In the genomic region with DNA sequence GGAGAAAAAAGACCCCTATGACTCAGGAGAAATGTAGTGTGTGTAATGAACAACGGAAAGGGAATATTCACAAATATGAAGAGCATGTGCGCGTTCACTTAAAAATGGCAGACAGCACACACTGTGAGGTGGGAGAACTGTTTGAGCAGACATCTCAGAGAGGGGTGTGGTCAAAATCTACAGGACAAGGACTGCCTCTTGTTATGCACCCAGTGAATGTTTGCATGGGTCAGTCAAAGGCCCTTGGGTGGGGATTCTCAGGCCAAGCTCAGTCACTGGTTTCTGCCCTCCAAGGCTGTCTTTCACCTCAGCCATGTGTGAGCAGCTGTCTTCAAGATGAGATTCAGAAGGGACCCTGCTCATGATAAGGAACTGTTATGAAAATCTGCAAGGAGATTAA, we compare ENCODE assay signal across 18 mouse cellular contexts.
DNase-seq lines count a peak whose midpoint lies in the region; TF ChIP-seq lines count a peak whose summit lies in the region.
"Had no signal": no experiment of that assay in that cellular context is flagged by ENCODE, and none has a peak within 500 bp of the region (broad histone marks: within the 10 kb centered on the region; RNA-seq: fewer than 3 reads in every experiment).

No protein-coding gene starts in this region.

- in situ Hi-C loops in ES-E14 (cut with MboI; ENCODE audit: low sequenced_read_pairs in 2 of 2, unreplicated experiment in 2 of 2), result no loop called here

- H3K4me3 ChIP-seq in ES-E14 (ENCODE audit: insufficient read depth in 1 of 2, low read depth in 1 of 2, low read length in 2 of 2, poor library complexity in 1 of 2, severe bottlenecking in 1 of 2), result no peak overlapping the region
- H3K4me3 ChIP-seq: embryonic facial prominence, embryonic 10.5 days; embryonic facial prominence, embryonic 12.5 days; forebrain, embryonic 13.5 days; forebrain, embryonic 15.5 days had no signal

- H3K36me3 ChIP-seq in ES-E14 (ENCODE audit: control insufficient read depth, insufficient read depth, low read length, poor library complexity, severe bottlenecking), result no peaks in the 10 kb centered on the region
- H3K36me3 ChIP-seq: embryonic facial prominence, embryonic 10.5 days; embryonic facial prominence, embryonic 12.5 days; forebrain, embryonic 15.5 days had no signal

- H3K9me3 ChIP-seq in ES-E14 (ENCODE audit: control insufficient read depth, insufficient read depth, low read depth, low read length), result no peaks in the 10 kb centered on the region

- H3K27ac ChIP-seq in ES-E14 (ENCODE audit: insufficient read depth, low read depth, low read length, poor library complexity, severe bottlenecking), result no peak overlapping the region
- H3K27ac ChIP-seq: embryonic facial prominence, embryonic 10.5 days; embryonic facial prominence, embryonic 12.5 days; forebrain, embryonic 13.5 days; forebrain, embryonic 15.5 days had no signal

- no peak overlapping the region for H3K9ac ChIP-seq in ES-E14 (ENCODE audit: insufficient read depth, low read depth, low read length, poor library complexity, severe bottlenecking)
- H3K9ac ChIP-seq: embryonic facial prominence, embryonic 12.5 days; forebrain, embryonic 13.5 days; forebrain, embryonic 15.5 days; forebrain, postnatal 0 days had no signal

- H3K4me1 ChIP-seq in ES-E14 (ENCODE audit: control insufficient read depth in 2 of 2, insufficient read depth in 2 of 2, low read length in 2 of 2, poor library complexity in 1 of 2), result no peaks in the 10 kb centered on the region
- H3K4me1 ChIP-seq: embryonic facial prominence, embryonic 10.5 days; forebrain, embryonic 13.5 days; forebrain, embryonic 15.5 days had no signal

- DNase-seq in ES-CJ7 (ENCODE audit: low read depth, low spot score) (peak; percentile 54), ES-E14 (ENCODE audit: low read depth, low spot score) (peak; percentile 0), ZHBTc4 (ENCODE audit: low read depth, low spot score) (peak; percentile 55)
- DNase-seq in adrenal gland, adult 18-20 months (ENCODE audit: low spot score in 2 of 2), result no peak
- DNase-seq in layer of hippocampus, postnatal 36 days, result no peak
- DNase-seq: adrenal gland, adult 8-10 months; adrenal gland, postnatal 14 days; adrenal gland, postnatal 36 days; cerebellum, adult 11-12 months; cerebellum, adult 2 months; cerebellum, adult 9-10 months; cerebellum, postnatal 10 days; cerebellum, postnatal 25 days; forebrain, postnatal 0 days had no signal

TF ChIP-seq in ES-E14, 5 proteins besides CTCF, POLR2A, EP300 and RAD21:
- no peak for TF ChIP-seq ZNF384 (IDR thresholded peaks at IDR 0.05; ENCODE audit: low read depth, low read length)
- TF ChIP-seq ZC3H11A (IDR thresholded peaks at IDR 0.05; ENCODE audit: borderline replicate concordance, low read depth, low read length), result no peak
- TF ChIP-seq CHD2 (IDR thresholded peaks at IDR 0.05; ENCODE audit: low read depth, low read length), result no peak
- no peak for TF ChIP-seq HCFC1 (IDR thresholded peaks at IDR 0.05; ENCODE audit: borderline replicate concordance, insufficient read depth, low read length)
- no peak for TF ChIP-seq MAFK (IDR thresholded peaks at IDR 0.05; ENCODE audit: insufficient read depth, low read depth, low read length)
TF ChIP-seq in ES-E14: peak in this region for 0.

Comparison
In these comparisons a context has a peak if more than half of its experiments do, and no peak if none do; other contexts are left out.
1. DNase-seq: peak in ES-CJ7 (single experiment), ES-E14 (single experiment) and ZHBTc4 (single experiment); none in adrenal gland, adult 18-20 months (0 of 2) and layer of hippocampus, postnatal 36 days (0 of 2).